Mouse (Mus musculus): ENCODE data around the gene Pitpnb. TPM values are rescaled to one million over a fixed set of nuclear protein-coding genes. Genes with fewer than 3 reads are reported as not detected.

The Pitpnb gene
- polyA plus RNA-seq (2021) = 102 TPM

DNA sequence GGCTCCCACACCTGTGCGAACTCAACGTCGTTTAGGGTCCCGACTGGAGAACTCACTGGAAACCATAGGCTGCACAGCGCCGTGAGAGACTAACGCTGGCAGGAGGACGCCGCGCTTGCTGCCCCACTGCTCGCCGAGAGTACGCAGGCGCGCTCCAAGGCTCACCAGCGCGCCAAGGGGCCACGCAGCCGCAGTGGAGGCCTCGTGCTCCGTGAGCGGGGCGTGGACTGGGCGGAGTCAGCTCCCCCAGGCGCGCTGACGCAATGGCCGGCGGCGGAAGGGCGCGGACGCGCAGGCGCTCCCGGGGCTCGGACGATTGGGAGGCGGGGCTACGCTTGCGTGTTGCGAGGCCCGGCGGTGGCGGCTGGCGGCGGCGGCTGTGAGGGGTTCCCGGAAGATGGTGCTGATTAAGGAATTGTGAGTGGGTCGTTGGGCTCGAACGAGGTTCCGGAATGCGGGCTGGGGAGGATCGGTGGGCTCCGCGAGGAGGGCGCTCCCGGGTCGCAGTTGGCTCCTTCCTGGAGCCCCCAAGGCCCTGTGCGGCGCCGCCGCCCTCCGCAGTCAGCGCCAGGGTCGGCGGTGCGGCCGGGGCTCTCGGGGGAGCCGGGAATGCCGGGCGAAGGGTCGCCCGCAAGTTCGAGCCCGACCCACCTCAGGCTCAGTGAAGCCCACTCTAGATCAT lies at the start of gene Pitpnb:
TSS of gene Pitpnb (plus strand) at position 347 of the 682 bp plus-strand sequence.
- CTCF ChIA-PET = interaction anchor here (1.3 to 2.7 kb wide), 3 partner anchors 9 to 13 kb away, joined by 3 to 12 read pairs (median 3); no protein-coding TSS in a partner anchor
- in situ Hi-C loops (cut with MboI; ENCODE audit: low pct_unique_long_range_greater_than_20kb) = no loop called here
- peak; percentile 90 for ATAC-seq
- no peak for TF ChIP-seq CTCF (IDR thresholded peaks at IDR 0.05)
- POLR2A ChIA-PET = interaction anchor here (1.1 kb wide), 1 partner anchor 16 kb away, joined by 3 read pairs; no protein-coding TSS in a partner anchor
- DNase-seq (ENCODE audit: low read depth, low spot score) = peak; percentile 82
- no peaks in the 10 kb centered on the region for H3K27me3 ChIP-seq

DNA sequence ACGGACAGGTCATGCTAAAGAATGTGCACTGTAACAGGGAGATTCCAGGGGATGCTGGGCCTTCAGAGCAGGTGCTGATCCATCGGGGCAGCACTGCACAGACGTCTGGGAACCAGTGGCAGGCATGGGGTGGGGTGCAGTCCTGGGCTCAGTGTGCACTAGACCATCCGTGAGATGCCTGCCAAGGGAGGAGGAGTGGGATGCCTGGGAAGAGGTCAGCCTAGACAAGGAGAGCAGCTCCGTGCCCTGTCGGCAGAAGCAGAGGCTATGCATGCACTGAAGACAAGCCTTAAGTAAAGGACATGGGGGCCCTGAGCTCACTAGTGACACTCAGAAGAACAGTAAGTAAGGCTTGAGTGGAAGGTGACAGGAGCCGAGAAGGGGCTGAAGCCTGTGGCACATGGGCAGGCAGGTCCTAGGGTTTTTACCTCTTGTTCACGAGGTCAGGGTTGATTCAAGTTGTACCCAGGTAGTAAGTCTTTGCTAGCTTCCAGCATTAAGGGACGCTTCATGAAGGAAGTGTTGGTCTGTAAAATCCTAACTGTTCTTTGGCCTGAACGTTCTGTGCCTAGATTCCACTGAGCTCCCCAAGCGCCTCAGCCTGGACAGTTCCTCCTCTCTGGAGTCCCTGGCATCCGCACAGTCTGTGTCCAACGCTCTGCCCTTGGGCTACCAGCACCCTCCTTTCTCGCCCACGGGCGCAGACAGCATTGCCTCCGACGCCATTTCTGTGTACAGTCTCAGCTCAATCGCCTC lies 46.0 kb upstream of the Pitpnb start:
- ATAC-seq (peak; percentile 76), DNase-seq (ENCODE audit: low read depth, low spot score) (no peak)
- POLR2A ChIA-PET = interaction anchor here (0.5 kb wide), 1 partner anchor 26 kb away, joined by 3 read pairs; no protein-coding TSS in a partner anchor
- CTCF ChIA-PET = interaction anchor here (1.3 to 1.7 kb wide), 5 partner anchors 14 to 76 kb away, joined by 3 to 4 read pairs (median 4); no protein-coding TSS in a partner anchor
- in situ Hi-C loops (cut with MboI; ENCODE audit: low pct_unique_long_range_greater_than_20kb) = no loop called here
- H3K27me3 ChIP-seq = no peaks in the 10 kb centered on the region
- no peak for TF ChIP-seq CTCF (IDR thresholded peaks at IDR 0.05)

DNA sequence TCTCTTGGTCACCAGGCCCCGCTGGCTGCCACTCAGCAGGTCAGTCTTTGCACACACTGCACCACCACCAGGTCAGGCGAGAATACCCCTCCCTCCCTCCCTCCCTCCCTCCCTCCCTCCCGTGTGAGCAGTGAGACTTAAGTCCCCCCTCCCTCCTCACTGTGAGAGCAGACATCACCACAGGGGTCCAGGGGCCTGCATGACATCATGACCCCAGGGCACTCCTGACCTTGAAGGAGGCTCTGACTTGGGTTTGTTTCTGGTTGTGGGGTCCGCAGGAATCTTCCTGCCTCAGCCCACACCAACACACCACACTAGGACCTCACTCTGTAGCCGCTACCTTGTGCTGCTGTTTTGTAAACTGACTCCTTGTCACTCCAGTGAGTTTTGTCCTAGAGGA lies 43.0 kb upstream of the Pitpnb start:
- H3K27me3 ChIP-seq = no peaks in the 10 kb centered on the region
- ATAC-seq (no peak), DNase-seq (ENCODE audit: low read depth, low spot score) (no peak)
- TF ChIP-seq CTCF (IDR thresholded peaks at IDR 0.05) = no peak
- in situ Hi-C loops (cut with MboI; ENCODE audit: low pct_unique_long_range_greater_than_20kb) = no loop called here
- ChIA-PET POLR2A (no interaction called here), CTCF (no interaction called here)

DNA sequence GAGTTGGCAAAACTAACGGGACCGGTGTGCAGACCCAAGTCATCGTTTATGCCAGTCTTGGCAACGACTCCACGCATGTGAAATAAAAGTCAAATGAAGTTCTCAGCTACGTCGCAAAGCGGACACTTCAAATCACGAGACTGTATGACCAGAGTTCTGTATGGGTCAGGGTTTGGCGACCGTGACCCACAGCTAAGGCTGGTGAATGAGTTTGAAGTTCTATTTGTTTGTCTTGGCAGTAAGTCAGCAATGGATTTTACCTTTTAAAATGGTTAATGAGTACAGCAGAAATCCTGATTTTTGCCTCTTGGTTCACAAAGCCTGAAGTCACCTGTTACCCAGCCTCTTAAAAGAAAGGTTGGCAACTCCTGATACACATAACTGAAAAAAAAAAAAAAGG lies 42.1 kb upstream of the Pitpnb start:
- TF ChIP-seq CTCF (IDR thresholded peaks at IDR 0.05) = no peak
- ChIA-PET POLR2A (interaction anchor here (0.7 kb wide), 1 partner anchor 385 kb away, joined by 3 read pairs; no protein-coding TSS in a partner anchor), CTCF (interaction anchor here (1.0 kb wide), 1 partner anchor 16 kb away, joined by 3 read pairs; no protein-coding TSS in a partner anchor)
- in situ Hi-C loops (cut with MboI; ENCODE audit: low pct_unique_long_range_greater_than_20kb) = no loop called here
- DNase-seq (ENCODE audit: low read depth, low spot score) (no peak), ATAC-seq (no peak)
- H3K27me3 ChIP-seq = no peaks in the 10 kb centered on the region

DNA sequence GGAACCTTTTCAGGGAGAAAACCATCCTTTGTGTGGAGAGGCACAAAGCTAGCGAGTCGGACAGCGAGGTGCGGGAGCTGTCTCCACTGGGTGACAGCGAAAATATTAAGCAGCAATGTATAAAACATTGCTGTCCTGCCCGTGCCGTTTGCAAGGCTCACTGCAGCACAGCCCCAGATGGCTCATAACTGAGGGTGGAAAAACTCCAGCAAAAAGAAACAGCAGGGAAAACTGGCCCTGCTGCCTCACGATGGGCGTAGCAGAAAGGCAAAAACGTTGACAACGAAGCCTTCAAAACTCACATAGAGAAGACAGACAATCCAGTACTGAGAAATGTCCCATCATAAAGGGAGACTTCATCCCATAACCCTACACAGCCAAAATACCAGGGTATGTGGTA lies 40.5 kb upstream of the Pitpnb start:
- ATAC-seq = no peak
- H3K27me3 ChIP-seq = no peaks in the 10 kb centered on the region
- ChIA-PET POLR2A (no interaction called here), CTCF (no interaction called here)
- TF ChIP-seq CTCF (IDR thresholded peaks at IDR 0.05) = no peak
- DNase-seq (ENCODE audit: low read depth, low spot score) = no peak
- in situ Hi-C loops (cut with MboI; ENCODE audit: low pct_unique_long_range_greater_than_20kb) = no loop called here

DNA sequence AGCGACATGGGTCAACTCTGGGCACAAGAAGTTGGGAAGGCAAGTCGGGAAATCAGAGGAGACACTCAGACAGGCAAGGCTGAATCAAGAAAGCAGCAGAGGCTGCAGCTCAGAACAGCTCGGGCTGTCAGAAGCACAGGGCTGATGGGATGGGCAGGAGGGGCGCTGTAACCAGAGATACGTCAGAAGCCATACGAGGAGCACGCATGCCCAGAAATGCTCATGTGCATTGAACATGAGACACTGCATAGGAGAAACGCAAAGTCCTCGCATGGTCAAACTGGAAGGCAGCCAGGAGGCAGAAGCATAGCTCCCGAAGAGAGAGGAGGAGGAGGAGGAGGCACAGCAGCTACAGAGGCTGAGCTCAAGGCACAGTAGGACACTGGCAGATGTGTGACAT lies 38.9 kb upstream of the Pitpnb start:
- no peaks in the 10 kb centered on the region for H3K27me3 ChIP-seq
- TF ChIP-seq CTCF (IDR thresholded peaks at IDR 0.05) = no peak
- ATAC-seq = no peak
- ChIA-PET POLR2A (interaction anchor here (0.6 to 1.3 kb wide), 2 partner anchors 22 to 30 kb away, joined by 3 read pairs; no protein-coding TSS in a partner anchor), CTCF (no interaction called here)
- in situ Hi-C loops (cut with MboI; ENCODE audit: low pct_unique_long_range_greater_than_20kb) = no loop called here
- no peak for DNase-seq (ENCODE audit: low read depth, low spot score)

DNA sequence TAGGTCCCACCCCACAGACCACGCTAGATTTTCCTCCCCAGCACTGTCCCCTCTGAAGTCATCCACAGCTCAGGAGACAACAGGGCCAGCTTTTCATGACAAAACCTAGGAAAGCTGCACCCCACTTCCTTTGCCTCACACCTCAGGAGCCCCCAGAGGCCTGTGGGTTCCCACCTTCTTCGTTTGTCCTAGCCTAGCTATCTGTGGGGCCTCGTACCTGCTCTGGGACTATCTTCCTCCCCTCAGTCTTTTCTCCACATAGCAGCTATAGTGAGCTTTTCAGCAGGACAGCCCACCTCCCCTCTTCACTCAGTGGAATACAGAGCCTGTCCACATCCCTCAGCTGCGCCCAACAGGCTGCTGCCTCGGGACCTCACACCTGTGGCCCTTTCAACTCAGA lies 32.8 kb upstream of the Pitpnb start:
- ChIA-PET POLR2A (no interaction called here), CTCF (no interaction called here)
- DNase-seq (ENCODE audit: low read depth, low spot score) (no peak), ATAC-seq (no peak)
- no peaks in the 10 kb centered on the region for H3K27me3 ChIP-seq
- in situ Hi-C loops (cut with MboI; ENCODE audit: low pct_unique_long_range_greater_than_20kb) = no loop called here
- TF ChIP-seq CTCF (IDR thresholded peaks at IDR 0.05) = no peak

DNA sequence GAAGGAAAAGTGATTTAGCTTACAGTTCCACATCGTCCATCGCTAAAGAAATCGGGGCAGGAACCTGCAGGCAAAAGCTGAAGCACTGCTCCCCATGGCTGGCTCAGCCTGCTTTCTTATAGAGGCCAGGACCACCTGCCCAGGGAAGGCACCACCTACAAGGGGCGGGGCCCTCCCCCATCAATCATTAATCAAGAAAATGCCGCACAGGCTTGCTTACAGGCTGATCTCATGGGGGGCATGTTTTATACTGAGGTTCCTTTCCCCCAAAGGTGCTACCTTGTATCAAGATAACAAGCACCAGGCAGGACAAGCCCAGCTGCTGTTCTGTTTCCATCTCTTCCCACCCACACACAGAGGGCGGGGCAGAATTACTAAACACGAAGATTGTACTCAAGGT lies 31.9 kb upstream of the Pitpnb start:
- in situ Hi-C loops (cut with MboI; ENCODE audit: low pct_unique_long_range_greater_than_20kb) = no loop called here
- DNase-seq (ENCODE audit: low read depth, low spot score) (no peak), ATAC-seq (no peak)
- no peak for TF ChIP-seq CTCF (IDR thresholded peaks at IDR 0.05)
- ChIA-PET CTCF (no interaction called here), POLR2A (no interaction called here)
- no peaks in the 10 kb centered on the region for H3K27me3 ChIP-seq

DNA sequence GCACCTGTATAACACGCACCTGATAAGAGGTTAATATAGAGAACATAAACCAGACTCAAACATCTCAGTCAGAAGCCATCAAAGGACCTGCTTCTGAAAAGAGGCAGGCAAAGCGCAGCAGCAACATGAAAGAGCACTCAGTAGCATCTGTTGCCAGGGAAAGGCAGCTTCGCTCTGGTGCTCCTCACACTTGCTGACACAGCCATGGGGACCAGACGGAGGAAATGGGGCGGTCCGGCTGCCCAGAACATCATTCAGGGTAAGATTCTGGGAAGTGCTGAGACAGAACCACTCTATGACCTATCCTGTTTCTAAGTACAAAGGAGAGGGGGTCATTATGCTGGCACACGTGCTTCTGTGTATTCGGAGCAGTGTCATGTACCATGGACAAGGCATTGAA lies 29.8 kb upstream of the Pitpnb start:
- POLR2A ChIA-PET = interaction anchor here (0.6 kb wide), 1 partner anchor 421 kb away, joined by 4 read pairs; the partner anchor contains the start of gene Ttc28
- in situ Hi-C loops (cut with MboI; ENCODE audit: low pct_unique_long_range_greater_than_20kb) = no loop called here

DNA sequence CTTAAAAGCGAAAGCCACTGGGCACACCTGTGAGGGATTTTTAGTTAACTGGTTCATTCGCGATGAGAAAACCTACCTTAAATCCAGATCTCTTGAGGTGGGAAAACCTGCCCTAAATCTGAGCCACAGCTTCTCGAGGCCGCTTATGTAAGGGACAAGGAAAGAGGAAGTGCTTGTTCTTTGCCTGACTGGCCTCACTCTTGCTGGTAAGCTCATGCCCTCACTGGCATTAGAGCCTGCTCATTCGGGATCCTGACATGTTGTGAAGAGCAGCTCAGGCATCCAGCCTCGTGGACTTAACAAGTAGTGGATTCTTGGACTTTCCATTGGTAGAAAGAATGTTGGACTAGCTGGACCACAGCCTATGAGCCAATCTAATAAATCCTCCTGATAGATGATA lies 28.8 kb upstream of the Pitpnb start:
- ATAC-seq = no peak
- POLR2A ChIA-PET = no interaction called here
- in situ Hi-C loops (cut with MboI; ENCODE audit: low pct_unique_long_range_greater_than_20kb) = no loop called here

More for the DNA sequence above, 29.8 kb upstream of the Pitpnb start:
- no peaks in the 10 kb centered on the region for H3K27me3 ChIP-seq
- no peak for DNase-seq (ENCODE audit: low read depth, low spot score)
- ATAC-seq = no peak
- no peak for TF ChIP-seq CTCF (IDR thresholded peaks at IDR 0.05)
- CTCF ChIA-PET = interaction anchor here (1.3 kb wide), 1 partner anchor 27 kb away, joined by 3 read pairs; no protein-coding TSS in a partner anchor

DNA sequence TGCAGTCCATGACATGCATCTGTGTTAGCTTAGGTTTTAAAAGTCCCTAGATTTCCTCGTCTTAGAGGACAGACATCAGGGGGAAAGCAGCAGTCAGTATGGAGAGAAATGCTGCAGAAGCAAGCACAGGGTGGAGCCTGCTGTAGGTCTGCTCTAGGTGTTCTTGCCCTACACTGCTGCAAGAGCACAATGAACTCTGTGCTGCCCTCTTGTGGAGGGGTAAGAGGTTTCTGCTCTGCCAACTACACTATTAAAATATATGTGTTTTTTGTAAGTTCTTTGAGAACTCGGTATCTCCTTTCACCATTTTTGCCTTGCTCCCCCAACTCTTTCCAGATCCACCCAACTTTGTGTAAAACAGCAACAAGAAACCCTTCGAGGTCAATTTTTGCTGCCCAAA lies 25.8 kb upstream of the Pitpnb start:
- H3K27me3 ChIP-seq = no peaks in the 10 kb centered on the region
- ChIA-PET CTCF (interaction anchor here (1.0 to 1.4 kb wide), 2 partner anchors 16 to 19 kb away, joined by 3 to 4 read pairs; no protein-coding TSS in a partner anchor), POLR2A (no interaction called here)
- TF ChIP-seq CTCF (IDR thresholded peaks at IDR 0.05) = peak; percentile 34
- ATAC-seq (no peak), DNase-seq (ENCODE audit: low read depth, low spot score) (no peak)
- in situ Hi-C loops (cut with MboI; ENCODE audit: low pct_unique_long_range_greater_than_20kb) = no loop called here

More for the DNA sequence above, 28.8 kb upstream of the Pitpnb start:
- TF ChIP-seq CTCF (IDR thresholded peaks at IDR 0.05) = no peak
- CTCF ChIA-PET = interaction anchor here (1.3 kb wide), 1 partner anchor 28 kb away, joined by 3 read pairs; no protein-coding TSS in a partner anchor
- no peak for DNase-seq (ENCODE audit: low read depth, low spot score)
- no peaks in the 10 kb centered on the region for H3K27me3 ChIP-seq
